Mouse (Mus musculus) lung, postnatal 36 days (tissue): ENCODE measurements around the gene Hist1h2bf.
"Not testable (repeated sequence)": the region's sequence is repeated elsewhere in the genome, so short reads cannot be mapped to it uniquely, and the experiment has no call there.

Experiments used
- DNase-seq: peaks from one replicate; pipeline ENCODE4 v3.0.0; 2022; ENCODE audit warnings: mixed read lengths

The Hist1h2bf gene

DNA sequence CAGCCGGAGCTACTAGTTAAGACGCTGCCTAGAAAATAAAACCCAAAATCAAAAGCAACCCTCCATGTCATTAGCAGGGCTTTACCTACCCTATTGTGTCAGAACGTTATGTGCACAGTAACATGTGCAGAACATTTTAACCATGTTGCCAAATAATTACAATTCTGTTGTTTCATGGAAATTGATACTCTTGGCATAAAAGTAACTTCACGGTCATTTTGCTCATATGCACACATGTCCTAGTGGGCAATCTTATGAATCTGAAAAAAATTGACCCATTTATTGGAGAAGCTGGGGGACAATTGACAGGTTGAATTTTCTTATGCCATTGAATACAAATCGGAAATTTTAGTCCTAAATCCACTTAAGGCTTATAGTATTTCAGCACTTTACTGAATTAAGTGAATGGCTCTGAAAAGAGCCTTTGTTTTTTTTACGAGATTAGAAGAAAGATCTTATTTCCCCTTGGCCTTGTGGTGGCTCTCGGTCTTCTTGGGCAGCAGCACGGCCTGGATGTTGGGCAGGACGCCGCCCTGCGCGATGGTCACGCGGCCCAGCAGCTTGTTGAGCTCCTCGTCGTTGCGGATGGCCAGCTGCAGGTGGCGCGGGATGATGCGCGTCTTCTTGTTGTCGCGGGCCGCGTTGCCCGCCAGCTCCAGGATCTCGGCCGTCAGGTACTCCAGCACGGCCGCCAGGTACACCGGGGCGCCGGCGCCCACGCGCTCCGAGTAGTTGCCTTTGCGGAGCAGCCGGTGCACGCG lies 3.6 kb downstream of the Hist1h2bf start:
- not testable (repeated sequence) for DNase-seq

GRCm38 (mm10) chr13:23564482-23564881 lies 9.5 kb downstream of the Hist1h2bf start:
- DNase-seq: no peak

DNA sequence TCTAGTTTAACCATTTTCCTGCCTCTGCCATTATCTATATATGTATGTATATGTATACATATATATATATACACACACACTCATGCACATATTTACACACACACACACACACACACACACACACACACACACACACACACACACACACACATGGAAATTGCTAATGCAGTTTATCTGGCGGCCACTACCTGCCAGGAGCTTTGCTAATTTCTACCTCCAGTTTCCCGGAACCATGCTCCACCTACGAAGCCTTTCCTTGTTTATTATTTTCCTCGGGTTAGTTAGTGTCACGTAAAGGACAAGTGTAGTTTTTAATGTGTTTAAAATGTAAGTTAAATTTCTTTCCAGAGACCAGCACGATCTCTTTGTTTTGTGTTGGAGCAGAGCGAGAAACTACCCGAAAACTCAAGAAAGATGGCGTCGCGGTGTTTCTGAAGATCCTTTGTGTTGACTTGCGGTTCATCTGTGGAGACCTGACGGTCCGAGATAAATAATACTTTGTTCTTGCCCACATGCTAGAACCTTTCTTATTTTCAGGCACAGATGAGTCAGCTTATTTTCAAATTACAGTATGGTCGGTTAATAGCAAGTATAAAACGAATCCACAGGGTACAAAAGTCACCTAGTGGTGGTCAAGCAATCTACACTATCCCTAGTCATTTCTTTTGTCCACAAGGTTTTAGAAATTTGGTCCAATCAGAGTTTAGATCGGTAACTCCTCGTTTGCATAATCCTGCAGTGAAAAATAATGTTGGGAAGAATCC lies 11.1 kb downstream of the Hist1h2bf start:
- peak; percentile 59 for DNase-seq

DNA sequence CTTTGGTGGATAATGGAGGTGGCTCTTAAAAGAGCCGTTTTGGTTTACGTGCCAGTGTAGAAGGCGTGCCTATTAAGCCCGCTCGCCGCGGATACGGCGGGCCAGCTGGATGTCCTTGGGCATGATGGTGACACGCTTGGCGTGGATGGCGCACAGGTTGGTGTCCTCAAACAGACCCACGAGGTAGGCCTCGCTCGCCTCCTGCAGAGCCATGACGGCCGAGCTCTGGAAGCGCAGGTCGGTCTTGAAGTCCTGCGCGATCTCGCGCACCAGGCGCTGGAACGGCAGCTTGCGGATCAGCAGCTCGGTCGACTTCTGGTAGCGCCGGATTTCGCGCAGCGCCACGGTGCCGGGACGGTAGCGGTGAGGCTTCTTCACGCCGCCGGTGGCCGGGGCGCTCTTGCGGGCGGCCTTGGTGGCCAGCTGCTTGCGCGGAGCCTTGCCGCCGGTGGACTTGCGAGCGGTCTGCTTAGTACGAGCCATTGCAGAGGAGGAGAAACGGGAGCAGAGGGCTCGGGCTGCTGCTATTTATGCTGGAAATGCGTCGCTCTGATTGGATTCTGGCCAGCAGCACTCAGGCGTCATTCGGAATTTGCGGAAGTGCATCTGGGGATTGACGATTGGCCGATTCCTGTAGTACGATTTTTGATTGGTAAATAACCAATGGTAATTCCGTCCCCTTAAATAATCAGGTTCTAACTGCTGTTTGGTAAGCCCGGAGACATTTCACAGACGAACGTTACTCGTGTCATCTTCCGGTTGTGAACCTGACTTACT lies 11.9 kb downstream of the Hist1h2bf start, which contains the start of gene Hist1h3e:
Gene Hist1h3e, minus strand, starts transcription at position 487 of the 777 bp plus-strand sequence.
- peak; percentile 97 for DNase-seq

DNA sequence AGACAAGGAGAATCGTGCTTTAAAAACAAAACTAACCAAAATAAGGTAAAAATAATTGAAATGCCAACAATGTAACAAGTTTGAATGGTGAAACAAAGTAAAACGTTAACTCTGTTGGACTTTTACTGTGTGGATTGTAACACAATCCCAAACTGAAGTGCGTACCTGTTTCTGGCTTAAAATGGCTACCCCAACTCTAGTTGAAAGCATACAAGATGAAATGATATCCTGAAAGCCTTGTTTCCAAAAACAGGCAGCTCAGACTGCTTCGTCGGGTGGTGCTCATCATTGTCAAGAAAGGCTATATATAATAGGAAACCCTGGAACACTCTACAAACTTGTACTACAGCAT lies 12.5 kb downstream of the Hist1h2bf start:
- not testable (repeated sequence) for DNase-seq

DNA sequence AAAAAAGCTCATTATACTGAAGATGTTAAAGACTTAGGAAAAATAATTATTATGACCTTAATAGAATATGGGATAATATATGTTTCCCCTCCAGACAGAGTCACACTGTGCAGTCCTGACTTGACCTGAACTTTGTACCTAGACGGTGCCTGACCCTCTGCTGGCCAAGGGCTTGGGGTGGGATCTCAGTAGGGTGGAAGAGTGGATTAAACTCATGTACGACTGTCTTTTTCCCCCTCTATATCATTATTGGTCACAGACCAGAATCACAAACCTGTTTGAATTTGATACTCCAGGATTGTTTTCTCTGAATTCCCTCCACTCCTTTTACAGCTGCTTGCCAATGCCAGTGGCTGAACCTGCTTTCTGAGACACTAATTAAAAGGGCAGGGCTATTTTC lies 13.3 kb downstream of the Hist1h2bf start:
- not testable (repeated sequence) for DNase-seq

DNA sequence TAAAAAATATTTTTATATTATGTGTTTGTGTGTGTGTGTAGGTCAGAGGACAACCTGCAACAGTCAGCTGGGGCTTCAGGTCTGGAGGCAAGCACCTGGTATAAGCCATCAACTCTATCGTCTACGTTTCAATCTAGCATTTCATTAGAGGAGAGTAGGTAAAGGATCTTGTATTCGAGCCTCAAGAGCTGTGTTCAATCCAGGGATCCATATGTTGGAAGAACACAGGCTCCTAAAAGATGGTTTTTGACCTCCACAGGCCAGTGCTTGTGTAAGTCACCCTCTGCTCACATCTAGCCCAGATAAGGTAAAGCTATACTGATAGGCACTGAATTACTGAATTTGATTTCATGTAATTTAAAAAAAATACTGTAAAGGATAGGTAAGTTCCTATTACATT lies 17.1 kb downstream of the Hist1h2bf start:
- no peak for DNase-seq

DNA sequence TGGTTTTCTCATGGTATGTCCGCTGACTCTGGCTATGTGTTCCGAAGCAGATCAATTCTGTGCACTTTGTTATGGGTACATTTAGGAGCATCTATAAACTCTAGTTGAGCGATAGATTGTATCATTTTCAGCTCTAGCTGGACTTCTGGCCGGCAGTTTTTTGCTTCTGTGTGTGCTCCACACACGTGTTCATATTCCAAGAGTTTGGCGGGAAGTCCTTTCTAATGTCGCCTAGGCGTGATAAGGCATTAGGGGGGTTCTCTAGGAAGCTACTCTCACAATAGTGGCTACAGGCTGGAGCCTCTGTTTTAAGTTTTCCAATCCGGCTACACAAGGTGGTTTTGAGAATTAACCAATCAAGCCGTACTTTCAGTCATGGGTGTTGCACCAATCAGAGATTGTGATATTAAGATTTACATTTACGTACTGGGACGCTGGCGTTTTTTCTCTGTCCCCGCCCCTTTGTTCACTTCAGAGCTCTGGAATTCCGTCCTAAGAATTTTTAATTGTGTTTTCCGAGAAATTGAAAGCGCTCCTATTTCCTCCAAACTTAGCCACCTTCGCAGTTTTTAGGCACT lies 18.1 kb downstream of the Hist1h2bf start:
- DNase-seq: peak; percentile 93

DNA sequence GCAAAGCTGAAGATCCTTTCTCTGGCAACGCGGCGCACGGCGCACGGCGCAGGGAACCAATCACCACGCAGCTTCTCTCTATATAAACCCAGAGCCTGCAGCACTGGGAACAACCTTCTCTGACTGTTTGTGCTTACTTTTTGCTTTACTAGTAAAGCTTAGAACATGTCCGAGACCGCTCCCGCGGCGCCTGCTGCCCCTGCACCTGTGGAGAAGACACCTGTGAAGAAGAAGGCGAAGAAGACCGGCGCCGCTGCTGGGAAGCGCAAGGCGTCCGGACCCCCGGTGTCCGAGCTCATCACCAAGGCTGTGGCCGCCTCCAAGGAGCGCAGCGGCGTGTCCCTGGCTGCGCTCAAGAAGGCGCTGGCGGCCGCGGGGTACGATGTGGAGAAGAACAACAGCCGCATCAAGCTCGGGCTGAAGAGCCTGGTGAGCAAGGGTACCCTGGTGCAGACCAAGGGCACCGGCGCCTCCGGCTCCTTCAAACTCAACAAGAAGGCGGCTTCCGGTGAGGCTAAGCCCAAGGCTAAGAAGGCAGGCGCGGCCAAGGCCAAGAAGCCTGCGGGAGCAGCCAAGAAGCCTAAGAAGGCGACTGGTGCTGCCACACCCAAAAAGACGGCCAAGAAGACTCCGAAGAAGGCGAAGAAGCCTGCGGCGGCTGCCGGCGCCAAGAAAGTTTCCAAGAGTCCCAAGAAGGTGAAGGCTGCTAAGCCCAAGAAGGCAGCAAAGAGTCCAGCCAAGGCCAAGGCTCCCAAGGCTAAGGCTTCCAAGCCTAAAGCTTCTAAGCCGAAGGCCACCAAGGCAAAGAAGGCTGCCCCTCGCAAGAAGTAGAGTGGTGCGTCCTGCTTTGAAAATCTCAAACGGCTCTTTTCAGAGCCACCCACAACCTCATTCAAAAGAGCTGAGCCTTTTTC lies 18.8 kb downstream of the Hist1h2bf start:
- peak; percentile 82 for DNase-seq

GRCm38 (mm10) chr13:23554393-23554792 lies 19.6 kb downstream of the Hist1h2bf start:
- DNase-seq: no peak

DNA sequence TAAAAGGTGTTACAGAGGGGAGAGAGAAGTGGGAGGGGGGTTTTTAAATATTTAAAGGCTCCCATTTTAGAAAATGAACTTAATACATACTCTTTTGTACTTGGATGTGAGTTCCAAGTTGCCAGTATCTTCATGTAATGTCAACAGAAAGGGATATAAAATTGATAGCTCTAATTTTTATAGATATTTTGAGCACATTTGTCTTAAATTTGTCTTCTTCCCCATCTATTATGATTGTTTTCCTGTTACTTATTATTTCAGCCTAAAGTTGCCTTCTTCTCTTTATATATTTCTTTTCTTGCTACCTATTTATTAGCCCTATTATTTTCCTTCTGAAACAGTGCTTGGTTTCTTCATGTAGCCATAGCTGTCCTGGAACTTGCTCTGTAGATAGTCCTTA lies 21.0 kb downstream of the Hist1h2bf start, which contains the start of gene Hist1h1d:
Gene Hist1h1d, plus strand, starts transcription at position 301 of the 400 bp plus-strand sequence.
- DNase-seq: no peak

DNA sequence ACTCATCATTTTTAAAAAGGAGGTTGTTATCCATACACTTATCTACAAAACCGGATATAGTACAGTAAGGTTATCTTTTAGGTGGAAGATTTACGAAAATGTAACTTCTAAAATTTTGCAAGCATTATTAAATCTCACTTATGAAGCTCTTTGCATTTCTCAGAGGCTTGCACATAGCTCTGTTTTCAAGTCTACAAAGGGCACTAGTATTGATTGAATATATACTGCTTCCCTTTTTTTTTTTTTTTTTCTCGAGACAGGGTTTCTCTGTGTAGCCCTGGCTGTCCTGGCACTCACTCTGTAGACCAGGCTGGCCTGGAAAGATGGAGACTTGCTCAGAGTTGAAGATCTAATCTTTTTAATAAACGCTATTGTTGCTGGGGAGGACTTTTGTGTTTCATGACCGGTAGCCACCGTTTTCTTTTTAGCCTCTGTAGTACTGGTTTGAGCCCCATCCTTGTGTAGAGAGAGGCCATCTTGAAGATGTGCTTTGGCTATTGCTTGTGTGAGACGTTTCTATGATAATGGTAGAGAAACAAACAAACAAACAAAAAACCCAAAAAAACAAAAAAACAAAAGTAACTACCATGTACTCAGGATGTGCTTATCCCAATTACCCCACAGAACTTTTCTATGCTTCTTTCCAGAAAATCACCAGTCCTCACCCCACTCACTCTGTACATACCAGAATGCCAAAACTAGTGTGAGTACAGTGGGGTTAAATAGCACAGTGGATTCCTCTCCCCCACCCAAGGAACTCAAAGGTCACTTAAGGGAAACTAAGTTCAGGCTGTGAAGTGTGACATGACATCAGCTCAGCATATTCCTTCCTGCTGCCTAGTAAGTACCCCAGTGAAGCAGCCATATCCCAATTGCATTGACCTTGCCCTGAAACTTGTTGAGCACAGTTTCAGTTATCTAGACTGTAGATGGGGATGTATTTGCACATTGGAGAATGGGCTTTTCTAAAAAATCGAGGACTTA lies 21.8 kb downstream of the Hist1h2bf start:
- DNase-seq: no peak

DNA sequence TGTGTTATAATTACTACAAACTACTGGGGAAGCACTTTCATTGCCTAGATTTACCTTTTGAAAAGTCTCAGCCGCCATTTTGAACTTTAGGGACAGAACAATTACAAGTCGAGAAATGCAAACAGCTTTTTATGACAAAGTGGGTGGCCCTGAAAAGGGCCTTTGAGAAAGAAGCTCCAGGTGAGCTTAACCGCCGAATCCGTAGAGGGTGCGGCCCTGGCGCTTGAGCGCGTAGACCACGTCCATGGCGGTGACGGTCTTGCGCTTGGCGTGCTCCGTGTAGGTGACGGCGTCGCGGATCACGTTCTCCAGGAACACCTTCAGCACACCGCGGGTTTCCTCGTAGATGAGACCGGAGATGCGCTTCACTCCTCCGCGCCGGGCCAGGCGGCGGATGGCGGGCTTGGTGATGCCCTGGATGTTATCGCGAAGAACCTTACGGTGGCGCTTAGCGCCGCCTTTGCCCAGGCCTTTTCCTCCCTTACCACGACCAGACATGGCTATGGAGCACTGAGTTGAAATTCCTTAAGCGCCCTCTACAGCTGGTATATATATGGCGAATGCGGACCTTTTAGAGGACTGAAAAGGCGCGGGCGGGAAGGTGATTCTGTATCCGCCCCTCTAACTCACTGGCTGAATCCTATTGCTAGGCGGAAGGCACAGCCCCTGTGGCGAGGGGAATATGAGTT lies 22.7 kb downstream of the Hist1h2bf start, which contains the start of gene Hist1h4f:
Gene Hist1h4f, minus strand, starts transcription at position 503 of the 689 bp plus-strand sequence.
- DNase-seq: peak; percentile 92

GRCm38 (mm10) chr13:23550761-23551145 lies 23.2 kb downstream of the Hist1h2bf start:
- DNase-seq: no peak

DNA sequence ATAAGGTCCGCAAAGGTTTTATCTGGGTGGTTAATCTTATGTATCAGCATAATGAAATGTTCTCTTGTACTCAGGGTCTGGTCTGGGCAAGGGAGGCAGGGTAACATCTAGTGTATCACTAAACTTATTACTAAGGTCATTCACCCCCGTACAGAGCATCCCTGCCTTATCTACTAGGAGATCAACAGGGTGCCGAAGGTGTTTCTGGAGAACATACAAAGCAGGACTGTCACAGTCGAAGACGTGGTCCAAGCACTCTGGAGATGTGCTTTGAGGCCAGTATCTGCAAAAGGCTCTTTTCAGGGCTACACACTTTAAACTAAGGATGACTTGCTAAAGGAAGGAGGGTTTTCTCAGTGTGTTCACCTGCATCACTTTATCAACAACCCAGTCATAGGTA lies 27.3 kb downstream of the Hist1h2bf start:
- DNase-seq: no peak

DNA sequence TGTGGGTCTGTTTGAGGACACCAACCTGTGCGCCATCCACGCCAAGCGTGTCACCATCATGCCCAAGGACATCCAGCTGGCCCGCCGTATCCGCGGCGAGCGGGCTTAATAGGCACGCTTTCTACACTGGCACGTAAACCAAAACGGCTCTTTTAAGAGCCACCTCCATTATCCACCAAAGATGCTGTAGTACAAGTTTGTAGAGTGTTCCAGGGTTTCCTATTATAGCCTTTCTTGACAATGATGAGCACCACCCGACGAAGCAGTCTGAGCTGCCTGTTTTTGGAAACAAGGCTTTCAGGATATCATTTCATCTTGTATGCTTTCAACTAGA lies 29.2 kb downstream of the Hist1h2bf start:
- DNase-seq: not testable (repeated sequence)

- DNase-seq: peak; percentile 91
These were observed 29.8 kb downstream of the Hist1h2bf start, which contains the start of gene Hist1h3f for GRCm38 (mm10) chr13:23543965-23544786. Hist1h3f (plus strand) TSS chr13:23544052.

DNA sequence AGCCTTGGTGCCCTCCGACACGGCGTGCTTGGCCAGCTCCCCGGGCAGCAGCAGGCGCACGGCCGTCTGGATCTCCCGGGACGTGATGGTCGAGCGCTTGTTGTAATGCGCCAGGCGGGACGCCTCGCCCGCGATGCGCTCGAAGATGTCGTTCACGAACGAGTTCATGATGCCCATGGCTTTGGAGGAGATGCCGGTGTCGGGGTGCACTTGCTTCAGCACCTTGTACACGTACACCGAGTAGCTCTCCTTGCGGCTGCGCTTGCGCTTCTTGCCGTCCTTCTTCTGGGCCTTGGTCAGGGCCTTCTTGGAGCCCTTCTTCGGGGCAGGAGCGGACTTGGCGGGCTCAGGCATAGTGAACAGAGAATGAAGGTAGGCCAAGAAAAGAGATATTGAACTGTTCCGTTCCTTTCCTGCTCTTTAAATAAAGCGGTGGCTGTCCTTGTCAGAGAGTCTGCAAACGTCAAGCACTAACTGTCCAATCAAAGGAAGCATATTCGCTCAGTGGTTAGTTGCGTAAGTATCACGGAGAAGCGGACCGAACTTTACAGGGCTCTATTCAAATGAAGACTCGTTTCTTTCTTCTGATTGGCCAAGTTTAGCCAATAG lies 30.9 kb downstream of the Hist1h2bf start, which contains the start of gene Hist1h2bh:
Gene Hist1h2bh, minus strand, starts transcription at position 394 of the 609 bp plus-strand sequence.
- DNase-seq: peak; percentile 93
